Mouse (Mus musculus): ENCODE measurements around the gene Pknox1.

DNA sequence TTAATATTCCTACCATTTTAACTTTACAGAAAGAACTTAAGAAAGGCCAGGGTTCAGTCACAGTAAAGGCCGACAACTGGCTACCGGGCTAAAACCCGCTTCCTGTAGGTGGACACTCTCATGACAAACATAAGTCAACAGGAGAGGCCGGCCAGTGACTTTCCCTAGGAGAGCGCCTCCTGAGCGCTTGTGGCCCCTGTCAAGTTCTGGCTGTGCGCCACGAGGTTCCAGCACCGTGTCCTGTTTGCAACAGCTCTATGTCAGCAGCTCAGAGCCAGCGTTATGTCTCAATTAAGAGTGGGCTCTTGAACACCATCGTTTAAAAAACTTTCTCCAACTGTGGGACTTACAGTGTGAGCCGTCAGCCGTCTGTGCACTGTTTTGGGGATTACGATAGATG is 87.6 kb downstream of the Pknox1 start:
- TF ChIP-seq CTCF (IDR thresholded peaks at IDR 0.05; ENCODE audit: extremely low read depth, insufficient read length, insufficient replicate concordance, low read depth, low read length) (no peak), POLR2A (IDR thresholded peaks at IDR 0.05; ENCODE audit: low read depth, low read length) (no peak)
